Mouse (Mus musculus) liver, embryonic 14.5 days (tissue): ENCODE results near the gene Zfp704. TPM values are rescaled to one million over a fixed set of nuclear protein-coding genes. Genes with fewer than 3 reads are reported as not detected.

Source experiments
- ATAC-seq: fragments of 200-750 bp; cut with Nextera tagmentation; 2 replicates; pipeline ENCODE4 v1.8.0; 2017; ENCODE audit warnings: moderate number of reproducible peaks, mild to moderate bottlenecking, moderate library complexity; ENCODE audit not compliant: insufficient read depth
- DNase-seq, 3 experiments: peaks; one replicate each; pipeline ENCODE4 v3.0.0-alpha.2; 2012 to 2013; ENCODE audit warnings: low read depth in 3 of 3, low spot score in 3 of 3
- H3K27ac ChIP-seq: fragments of 300-500 bp; sonication (generic); 2 replicates; pipeline ENCODE4 v1.5.1; 2014; ENCODE audit warnings: moderate library complexity, mild to moderate bottlenecking, control low read depth, inconsistent platforms
- H3K27me3 ChIP-seq: fragments of 300-500 bp; sonication (generic); 2 replicates; pipeline ENCODE4 v1.6.1; 2014; ENCODE audit warnings: mild to moderate bottlenecking, low read length, moderate library complexity; ENCODE audit not compliant: control insufficient read depth, insufficient read depth
- H3K36me3 ChIP-seq: fragments of 300-500 bp; sonication (generic); replicated peaks from 2 replicates; pipeline ENCODE4 v1.6.1; 2014; ENCODE audit warnings: low read depth; ENCODE audit not compliant: control insufficient read depth, insufficient read depth
- H3K4me1 ChIP-seq, 2 experiments: fragments of 200-500 bp in 1 of 2; fragments of 300-500 bp in 1 of 2; sonication (generic) in 1 of 2; replicated peaks; 2 replicates each; pipeline ENCODE4 v1.6.1; 2012 to 2014; ENCODE audit warnings: antibody characterized with exemption in 1 of 2, inconsistent platforms in 1 of 2, low read length in 1 of 2; ENCODE audit not compliant: control insufficient read depth in 2 of 2, insufficient read depth in 2 of 2
- H3K4me2 ChIP-seq: fragments of 300-500 bp; sonication (generic); 2 replicates; pipeline ENCODE4 v1.6.1; 2014; ENCODE audit warnings: low read depth, mild to moderate bottlenecking, control low read depth, moderate library complexity
- H3K4me3 ChIP-seq, 2 experiments: fragments of 200-500 bp in 1 of 2; fragments of 300-500 bp in 1 of 2; sonication (generic) in 1 of 2; 2 replicates each; pipeline ENCODE4 v1.5.1; 2012 to 2014; ENCODE audit warnings: low read depth in 2 of 2, low read length in 2 of 2, mild to moderate bottlenecking in 2 of 2, control low read depth in 1 of 2, inconsistent platforms in 1 of 2, moderate library complexity in 1 of 2; ENCODE audit not compliant: insufficient read depth in 1 of 2
- H3K9ac ChIP-seq: fragments of 300-500 bp; sonication (generic); replicated peaks from 2 replicates; pipeline ENCODE4 v1.6.1; 2014; ENCODE audit warnings: mild to moderate bottlenecking, control low read depth, moderate library complexity
- H3K9me3 ChIP-seq: fragments of 300-500 bp; sonication (generic); 2 replicates; pipeline ENCODE4 v1.6.1; 2016; ENCODE audit warnings: low read length, mixed read lengths; ENCODE audit not compliant: control insufficient read depth
- CTCF ChIP-seq: IDR thresholded peaks from 2 replicates; pipeline ENCODE4 v1.5.1; 2016; ENCODE audit warnings: antibody characterized with exemption, low read depth, control low read depth
- EP300 ChIP-seq: IDR thresholded peaks from 2 replicates; pipeline ENCODE4 v1.6.1; 2016; ENCODE audit warnings: antibody characterized with exemption, low read depth
- WGBS: fragments of 180-500 bp; shearing (Covaris S2); extraction: QIAGEN DNeasy Blood & Tissue Kit; methylation state at CpG from one replicate; pipeline ENCODE4 v1.1.7; 2014; ENCODE audit not compliant: insufficient replicate concordance; 5-methylcytosine and 5-hydroxymethylcytosine counted together
- polyA plus RNA-seq, 2 experiments: library from polyadenylated mRNA; depleted of rRNA in 1 of 2; stranded (reverse) in 1 of 2; unstranded in 1 of 2; fragments of >200 nt; fragmentation: Nextera tagmentation in 1 of 2; extraction: Ambion mirVana in 1 of 2; gene quantifications; 2 replicates each; pipeline versions ENCODE4 v1.2.1 to v1.2.3; 2012 to 2014

Zfp704 gene
- polyA plus RNA-seq, 2 experiments = 0.94 to 1.1 TPM

- no peak overlapping the region for H3K4me2 ChIP-seq
- peaks cover 0 to 7% of the 10 kb centered on the region in 2 experiments; a peak in 2 of 4 replicates for H3K4me1 ChIP-seq
- no peaks in the 10 kb centered on the region for H3K27me3 ChIP-seq
- no peaks in the 10 kb centered on the region for H3K36me3 ChIP-seq
- no peak overlapping the region for H3K9ac ChIP-seq
- H3K27ac ChIP-seq = no peak overlapping the region
- no peak overlapping the region for H3K4me3 ChIP-seq
- WGBS = 72% methylated on average over 3 of the region's 3 CpGs
- no peak for DNase-seq
- H3K9me3 ChIP-seq = no peaks in the 10 kb centered on the region
- no peak for ATAC-seq
- TF ChIP-seq CTCF (peak; percentile 35), EP300 (no peak)
Measured at GRCm38 (mm10) chr3:9598061-9598460, 11.8 kb downstream of the Zfp704 start.

- Histone ChIP-seq H3K4me2 (no peak overlapping the region), H3K9me3 (no peaks in the 10 kb centered on the region), H3K27ac (no peak overlapping the region), H3K27me3 (no peaks in the 10 kb centered on the region), H3K4me1 (peaks cover 0 to 9% of the 10 kb centered on the region in 2 experiments; a peak in 2 of 4 replicates), H3K9ac (no peak overlapping the region), H3K36me3 (no peaks in the 10 kb centered on the region), H3K4me3 (no peak overlapping the region)
- DNase-seq (no peak), ATAC-seq (no peak)
- TF ChIP-seq CTCF (no peak), EP300 (no peak)
- 52% methylated on average over 7 of the region's 7 CpGs for WGBS
Measured at GRCm38 (mm10) chr3:9594457-9594856, 15.4 kb downstream of the Zfp704 start.

- H3K27me3 ChIP-seq = no peaks in the 10 kb centered on the region
- no peaks in the 10 kb centered on the region for H3K36me3 ChIP-seq
- H3K27ac ChIP-seq = no peak overlapping the region
- peaks cover 0 to 9% of the 10 kb centered on the region in 2 experiments; a peak in 2 of 4 replicates for H3K4me1 ChIP-seq
- DNase-seq (no peak), ATAC-seq (peak; percentile 59; the same call in 1 of the 2 replicates)
- no peaks in the 10 kb centered on the region for H3K9me3 ChIP-seq
- H3K4me2 ChIP-seq = no peak overlapping the region
- WGBS = 42% methylated on average over 2 of the region's 2 CpGs
- TF ChIP-seq CTCF (peak; percentile 69), EP300 (no peak)
- H3K4me3 ChIP-seq = no peak overlapping the region
- H3K9ac ChIP-seq = no peak overlapping the region
Measured at GRCm38 (mm10) chr3:9593832-9594231, 16.1 kb downstream of the Zfp704 start.

GRCm38 (mm10) chr3:9591416-9592110 is 18.3 kb downstream of the Zfp704 start:
- ATAC-seq (no peak), DNase-seq (no peak)
- Histone ChIP-seq H3K4me3 (no peak overlapping the region), H3K4me2 (no peak overlapping the region), H3K9ac (no peak overlapping the region), H3K9me3 (no peaks in the 10 kb centered on the region), H3K4me1 (peaks cover 0 to 5% of the 10 kb centered on the region in 2 experiments; a peak in 1 of 4 replicates), H3K27ac (no peak overlapping the region), H3K27me3 (no peaks in the 10 kb centered on the region), H3K36me3 (no peaks in the 10 kb centered on the region)
- no peak for TF ChIP-seq EP300
- TF ChIP-seq CTCF = no peak
- 84% methylated on average over 8 of the region's 8 CpGs for WGBS

GRCm38 (mm10) chr3:9588635-9589034 is 21.2 kb downstream of the Zfp704 start:
- Histone ChIP-seq H3K27ac (no peak overlapping the region), H3K9me3 (no peaks in the 10 kb centered on the region), H3K4me3 (no peak overlapping the region), H3K4me1 (peaks cover 6 to 12% of the 10 kb centered on the region in 2 experiments), H3K36me3 (no peaks in the 10 kb centered on the region), H3K27me3 (no peaks in the 10 kb centered on the region), H3K9ac (no peak overlapping the region), H3K4me2 (no peak overlapping the region)
- no peak for TF ChIP-seq CTCF
- no peak for TF ChIP-seq EP300
- 74% methylated on average over 4 of the region's 4 CpGs for WGBS
- DNase-seq (no peak), ATAC-seq (no peak)
